16 mouse cellular contexts compared by ENCODE assay signal in the genomic region with DNA sequence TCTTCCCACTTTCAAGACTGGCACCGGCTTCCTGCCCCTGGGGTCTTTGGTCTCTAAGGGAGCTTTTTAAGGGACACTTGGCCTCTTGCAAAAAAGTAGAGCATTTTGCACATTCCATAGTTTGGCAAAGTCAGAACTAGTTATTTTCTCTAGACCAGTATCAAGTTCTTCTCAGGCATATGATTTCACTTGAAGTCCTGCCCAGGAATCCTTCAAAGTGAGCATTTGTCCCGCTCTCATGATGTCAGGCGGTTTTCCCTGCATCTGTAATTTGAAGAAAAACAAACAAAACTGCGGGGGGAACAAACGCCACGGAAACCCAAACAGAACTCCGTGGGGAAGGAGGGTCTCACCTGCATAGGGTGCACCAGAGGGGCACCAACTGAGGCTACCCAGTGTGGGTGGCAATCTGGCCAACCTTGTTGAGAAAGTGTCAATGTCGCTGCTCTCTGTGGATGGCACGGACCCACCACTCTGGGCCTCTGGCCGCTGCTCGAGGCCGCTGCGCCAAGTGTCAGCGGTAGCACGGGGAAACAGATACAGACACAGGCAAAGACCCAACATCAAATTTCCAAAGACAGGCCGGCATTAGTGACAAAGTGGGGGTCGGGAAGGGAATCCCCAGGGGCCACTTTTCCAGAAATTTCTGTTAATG. TPM values are rescaled to one million over a fixed set of nuclear protein-coding genes. Genes with fewer than 3 reads are reported as not detected.
DNase-seq lines count a peak whose midpoint lies in the region; ATAC-seq lines count a peak whose summit lies in the region.
"Had no signal": no experiment of that assay in that cellular context is flagged by ENCODE, and none has a peak within 500 bp of the region (broad histone marks: within the 10 kb centered on the region; RNA-seq: fewer than 3 reads in every experiment).

No protein-coding gene starts in this region.

- WGBS in forebrain, embryonic 11.5 days = 1% methylated on average over 17 of the region's 17 CpGs
- 3% methylated on average over 17 of the region's 17 CpGs for WGBS in forebrain, embryonic 16.5 days
- under 1% methylated on average over 17 of the region's 17 CpGs for WGBS in embryonic facial prominence, embryonic 12.5 days
- 5% methylated on average over 17 of the region's 17 CpGs for WGBS in limb, embryonic 13.5 days
- WGBS in kidney, embryonic 16.5 days = 24% methylated on average over 17 of the region's 17 CpGs

- H3K27me3 ChIP-seq in forebrain, embryonic 11.5 days (ENCODE audit: control insufficient read depth, insufficient read depth, low read length) = peaks cover 81% of the 10 kb centered on the region
- H3K27me3 ChIP-seq in forebrain, embryonic 16.5 days (replicated peaks; ENCODE audit: control insufficient read depth, insufficient read depth, low read length) = peaks cover 56% of the 10 kb centered on the region
- H3K27me3 ChIP-seq in embryonic facial prominence, embryonic 12.5 days = 0 out of 2 replicates have a peak, but pooled peaks cover 5% of the 10 kb centered on the region
- peaks cover 7% of the 10 kb centered on the region; the same call in 1 of the 2 replicates for H3K27me3 ChIP-seq in limb, embryonic 13.5 days
- peaks cover 84% of the 10 kb centered on the region for H3K27me3 ChIP-seq in kidney, embryonic 16.5 days (ENCODE audit: insufficient read depth, low read length)

- H3K27ac ChIP-seq in forebrain, embryonic 11.5 days (ENCODE audit: low read depth, low read length) = no peak overlapping the region
- no peak overlapping the region for H3K27ac ChIP-seq in forebrain, embryonic 16.5 days (ENCODE audit: low read length)
- H3K27ac ChIP-seq in embryonic facial prominence, embryonic 12.5 days = peak overlapping the region; percentile 96
- peak overlapping the region; percentile 91 for H3K27ac ChIP-seq in limb, embryonic 13.5 days
- no peak overlapping the region for H3K27ac ChIP-seq in kidney, embryonic 16.5 days (ENCODE audit: low read length)
- H3K27ac ChIP-seq: lung, embryonic 15.5 days had no signal

- intact Hi-C loops in left cerebral cortex, postnatal 4 days (cut with DNase I) = no loop called here
- intact Hi-C loops in left cerebral cortex, postnatal 25 days (cut with DNase I) = loop anchor here (5.0 kb wide), 1 partner anchor 695 kb away; no protein-coding TSS in a partner anchor

- H3K4me3 ChIP-seq in forebrain, embryonic 11.5 days (ENCODE audit: low read depth, low read length) = no peak overlapping the region
- H3K4me3 ChIP-seq in forebrain, embryonic 16.5 days (replicated peaks; ENCODE audit: low read length) = no peak overlapping the region
- peak overlapping the region; percentile 40 for H3K4me3 ChIP-seq in embryonic facial prominence, embryonic 12.5 days
- H3K4me3 ChIP-seq in limb, embryonic 13.5 days = peak overlapping the region; percentile 48
- H3K4me3 ChIP-seq in kidney, embryonic 16.5 days (ENCODE audit: low read length) = no peak overlapping the region
- H3K4me3 ChIP-seq: lung, embryonic 15.5 days had no signal

- peak; percentile 58 for DNase-seq in forebrain, embryonic 11.5 days (ENCODE audit: low spot score)
- DNase-seq in left cerebral cortex, postnatal 4 days = peak; percentile 54
- no peak for DNase-seq in left cerebral cortex, postnatal 25 days (ENCODE audit: low spot score in 2 of 2)
- no peak for DNase-seq in thymus, postnatal 4 days
- DNase-seq: adrenal gland, adult 2 months; cerebellum, adult 18-20 months; kidney, postnatal 10 days had no signal

- no peaks in the 10 kb centered on the region for H3K9me3 ChIP-seq in forebrain, embryonic 11.5 days (ENCODE audit: control insufficient read depth, low read length)
- H3K9me3 ChIP-seq in forebrain, embryonic 16.5 days (ENCODE audit: control insufficient read depth, low read length) = no peaks in the 10 kb centered on the region
- no peaks in the 10 kb centered on the region for H3K9me3 ChIP-seq in embryonic facial prominence, embryonic 12.5 days
- no peaks in the 10 kb centered on the region for H3K9me3 ChIP-seq in limb, embryonic 13.5 days
- no peaks in the 10 kb centered on the region for H3K9me3 ChIP-seq in kidney, embryonic 16.5 days (ENCODE audit: low read length)
- H3K9me3 ChIP-seq: lung, embryonic 15.5 days had no signal

- peak overlapping the region; percentile 8; the same call in 1 of the 2 replicates for H3K4me2 ChIP-seq in forebrain, embryonic 11.5 days (ENCODE audit: low read depth, low read length, severe bottlenecking)
- no peak overlapping the region for H3K4me2 ChIP-seq in forebrain, embryonic 16.5 days (ENCODE audit: low read length)
- peak overlapping the region; percentile 63 for H3K4me2 ChIP-seq in embryonic facial prominence, embryonic 12.5 days (replicated peaks)
- H3K4me2 ChIP-seq in limb, embryonic 13.5 days (replicated peaks) = peak overlapping the region; percentile 77
- H3K4me2 ChIP-seq in kidney, embryonic 16.5 days (replicated peaks; ENCODE audit: low read depth, low read length) = no peak overlapping the region
- H3K4me2 ChIP-seq: lung, embryonic 15.5 days had no signal

- H3K4me1 ChIP-seq in forebrain, embryonic 11.5 days (replicated peaks; ENCODE audit: control insufficient read depth, insufficient read depth, low read length) = peaks cover 13% of the 10 kb centered on the region
- H3K4me1 ChIP-seq in forebrain, embryonic 16.5 days (replicated peaks; ENCODE audit: control insufficient read depth, insufficient read depth, low read length) = peaks cover 23% of the 10 kb centered on the region
- peaks cover 36% of the 10 kb centered on the region for H3K4me1 ChIP-seq in embryonic facial prominence, embryonic 12.5 days
- peaks cover 46% of the 10 kb centered on the region for H3K4me1 ChIP-seq in limb, embryonic 13.5 days
- H3K4me1 ChIP-seq in kidney, embryonic 16.5 days (ENCODE audit: insufficient read depth, low read length) = peaks cover 14% of the 10 kb centered on the region

- no peak overlapping the region for H3K9ac ChIP-seq in forebrain, embryonic 11.5 days (ENCODE audit: low read length)
- H3K9ac ChIP-seq in forebrain, embryonic 16.5 days (replicated peaks; ENCODE audit: low read depth, low read length) = no peak overlapping the region
- H3K9ac ChIP-seq in embryonic facial prominence, embryonic 12.5 days = peak overlapping the region; percentile 77
- peak overlapping the region; percentile 79 for H3K9ac ChIP-seq in limb, embryonic 13.5 days
- no peak overlapping the region for H3K9ac ChIP-seq in kidney, embryonic 16.5 days (replicated peaks; ENCODE audit: low read length)
- H3K9ac ChIP-seq: lung, embryonic 15.5 days had no signal

- ATAC-seq in forebrain, embryonic 11.5 days (replicated peaks; ENCODE audit: low FRiP score) = no peak
- ATAC-seq in forebrain, embryonic 16.5 days = no peak
- ATAC-seq in embryonic facial prominence, embryonic 12.5 days (ENCODE audit: insufficient number of reproducible peaks, insufficient read depth, low FRiP score, low TSS enrichment) = no peak
- ATAC-seq in limb, embryonic 13.5 days (ENCODE audit: low FRiP score, low read depth) = no peak
- no peak for ATAC-seq in kidney, embryonic 16.5 days (ENCODE audit: low FRiP score, low TSS enrichment)

- H3K36me3 ChIP-seq in forebrain, embryonic 11.5 days (ENCODE audit: control insufficient read depth, insufficient read depth, low read length) = no peaks in the 10 kb centered on the region
- H3K36me3 ChIP-seq in forebrain, embryonic 16.5 days (ENCODE audit: control insufficient read depth, insufficient read depth) = no peaks in the 10 kb centered on the region
- H3K36me3 ChIP-seq in embryonic facial prominence, embryonic 12.5 days = no peaks in the 10 kb centered on the region
- peaks cover 4% of the 10 kb centered on the region; the same call in 1 of the 2 replicates for H3K36me3 ChIP-seq in limb, embryonic 13.5 days
- no peaks in the 10 kb centered on the region for H3K36me3 ChIP-seq in kidney, embryonic 16.5 days (ENCODE audit: insufficient read depth, low read length)
- H3K36me3 ChIP-seq: lung, embryonic 15.5 days had no signal

RNA-seq across cellular contexts. Expression of gene Twist1, which starts 4.8 kb away (rescaled TPM):
- polyA plus RNA-seq in forebrain, embryonic 11.5 days (2014; fragmentation: Nextera tagmentation; extraction: Ambion mirVana) = 12.5 and 13.0 TPM in 2 replicates
- polyA plus RNA-seq in forebrain, embryonic 16.5 days (2015; fragmentation: Nextera tagmentation; extraction: Ambion mirVana) = 0.51 and 0.58 TPM in 2 replicates
- 1 to 10 TPM; 1.0 to 1.6 TPM for total RNA-seq in left cerebral cortex, postnatal 4 days (2021)
- under 1 TPM; 0.87 to 0.94 TPM for total RNA-seq in left cerebral cortex, postnatal 25 days (2021)
- polyA plus RNA-seq in embryonic facial prominence, embryonic 12.5 days (2016; fragmentation: Nextera tagmentation; extraction: Ambion mirVana) = 79.1 and 85.3 TPM in 2 replicates
- polyA plus RNA-seq in limb, embryonic 13.5 days (2015; fragmentation: Nextera tagmentation; extraction: Ambion mirVana) = 46.6 and 48.6 TPM in 2 replicates
- polyA plus RNA-seq in kidney, embryonic 16.5 days (2015; fragmentation: Nextera tagmentation; extraction: Ambion mirVana) = 1.4 and 1.8 TPM in 2 replicates
- total RNA-seq: MEL; monocyte, adult 5-6 weeks had no signal

RNA-seq across cellular contexts. Expression of gene Ferd3l, which starts 34.0 kb away (rescaled TPM):
- 0.32 TPM in 1 of 2 replicates, not detected in the other for polyA plus RNA-seq in forebrain, embryonic 11.5 days (2014; fragmentation: Nextera tagmentation; extraction: Ambion mirVana)
- not detected in 2 replicates for polyA plus RNA-seq in forebrain, embryonic 16.5 days (2015; fragmentation: Nextera tagmentation; extraction: Ambion mirVana)
- not detected for total RNA-seq in left cerebral cortex, postnatal 4 days (2021)
- total RNA-seq in left cerebral cortex, postnatal 25 days (2021) = not detected
- polyA plus RNA-seq in embryonic facial prominence, embryonic 12.5 days (2016; fragmentation: Nextera tagmentation; extraction: Ambion mirVana) = 0.19 TPM in 1 of 2 replicates, not detected in the other
- polyA plus RNA-seq in limb, embryonic 13.5 days (2015; fragmentation: Nextera tagmentation; extraction: Ambion mirVana) = not detected in 2 replicates
- not detected in 2 replicates for polyA plus RNA-seq in kidney, embryonic 16.5 days (2015; fragmentation: Nextera tagmentation; extraction: Ambion mirVana)
- total RNA-seq: adrenal gland, adult 2 months; heart, postnatal 25 days; MEL; monocyte, adult 5-6 weeks had no signal
- polyA plus RNA-seq: adrenal gland, adult 2 months; lung, embryonic 15.5 days; stomach, embryonic 14.5 days had no signal

Comparison
In these comparisons a context has a peak if more than half of its experiments do, and no peak if none do; other contexts are left out.
1. DNase-seq: peak in forebrain, embryonic 11.5 days (single experiment) and left cerebral cortex, postnatal 4 days (single experiment); none in left cerebral cortex, postnatal 25 days (0 of 2) and thymus, postnatal 4 days (single experiment).
2. H3K4me2 ChIP-seq: peak in forebrain, embryonic 11.5 days (single experiment), embryonic facial prominence, embryonic 12.5 days (single experiment) and limb, embryonic 13.5 days (single experiment); none in forebrain, embryonic 16.5 days (single experiment) and kidney, embryonic 16.5 days (single experiment).
3. H3K27ac ChIP-seq: peak in embryonic facial prominence, embryonic 12.5 days (single experiment) and limb, embryonic 13.5 days (single experiment); none in forebrain, embryonic 11.5 days (single experiment), forebrain, embryonic 16.5 days (single experiment) and kidney, embryonic 16.5 days (single experiment).
4. H3K4me3 ChIP-seq: peak in embryonic facial prominence, embryonic 12.5 days (single experiment) and limb, embryonic 13.5 days (single experiment); none in forebrain, embryonic 11.5 days (single experiment), forebrain, embryonic 16.5 days (single experiment) and kidney, embryonic 16.5 days (single experiment).
5. H3K9ac ChIP-seq: peak in embryonic facial prominence, embryonic 12.5 days (single experiment) and limb, embryonic 13.5 days (single experiment); none in forebrain, embryonic 11.5 days (single experiment), forebrain, embryonic 16.5 days (single experiment) and kidney, embryonic 16.5 days (single experiment).